Mouse (Mus musculus): Measurements from ENCODE around the gene Psg22.

DNA sequence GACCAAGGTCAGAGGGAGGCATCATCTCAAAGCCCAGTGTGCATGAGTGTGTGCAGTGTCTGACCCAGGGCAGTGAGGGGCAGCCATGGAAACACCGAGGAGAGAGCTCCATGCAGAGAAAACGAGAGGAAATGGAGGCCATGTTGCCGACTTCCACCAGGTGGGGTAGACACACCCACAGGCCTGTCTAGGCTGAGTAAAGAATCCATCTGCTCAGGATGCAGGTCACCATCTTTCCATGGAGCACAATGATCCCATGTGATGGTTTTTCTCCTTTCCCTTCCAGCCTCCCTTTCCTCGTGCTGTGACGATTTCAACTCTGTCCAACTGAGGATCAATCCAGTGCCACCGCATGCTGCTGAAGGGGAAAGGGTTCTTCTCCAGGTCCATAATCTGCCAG lies 6.1 kb downstream of the Psg22 start:
- TF ChIP-seq CTCF (IDR thresholded peaks at IDR 0.05; ENCODE audit: control insufficient read depth, insufficient read depth, insufficient read length) (no peak), USF1 (IDR thresholded peaks at IDR 0.05; ENCODE audit: low read depth) (no peak), FOSL1 (IDR thresholded peaks at IDR 0.05; ENCODE audit: insufficient read depth, low read length, poor library complexity, severe bottlenecking) (no peak), MAX (IDR thresholded peaks at IDR 0.05) (no peak)

All from C2C12 (cell line).